Mouse (Mus musculus) A20 (cell line): ENCODE data around the gene Map3k13.

ENCODE experiments used
- DNase-seq: peaks from one replicate; pipeline ENCODE4 v3.0.0-alpha.2; 2011; ENCODE audit warnings: low read depth, low spot score

Gene Map3k13

GRCm38 (mm10) chr16:21793875-21794696 lies at the start of gene Map3k13:
Gene Map3k13, plus strand, starts transcription at chr16:21794346.
- DNase-seq, result peak; percentile 98

GRCm38 (mm10) chr16:21758447-21758846 lies 35.7 kb upstream of the Map3k13 start:
- DNase-seq, result no peak

- DNase-seq, result peak; percentile 42
Measured at GRCm38 (mm10) chr16:21768255-21768654, 25.9 kb upstream of the Map3k13 start.

- DNase-seq, result peak; percentile 53
Measured at GRCm38 (mm10) chr16:21769667-21770066, 24.5 kb upstream of the Map3k13 start.

- no peak for DNase-seq
Measured at GRCm38 (mm10) chr16:21774725-21775124, 19.4 kb upstream of the Map3k13 start.

GRCm38 (mm10) chr16:21778293-21778866 lies 15.8 kb upstream of the Map3k13 start:
- DNase-seq, result no peak

- no peak for DNase-seq
Measured at GRCm38 (mm10) chr16:21779149-21779548, 15.0 kb upstream of the Map3k13 start.

GRCm38 (mm10) chr16:21781277-21781676 lies 12.9 kb upstream of the Map3k13 start:
- DNase-seq, result peak; percentile 62

GRCm38 (mm10) chr16:21781895-21782294 lies 12.3 kb upstream of the Map3k13 start:
- DNase-seq, result no peak

GRCm38 (mm10) chr16:21782807-21783206 lies 11.3 kb upstream of the Map3k13 start:
- DNase-seq, result no peak

- DNase-seq, result peak; percentile 34
Measured at GRCm38 (mm10) chr16:21785000-21785399, 9.1 kb upstream of the Map3k13 start.

- DNase-seq, result no peak
Measured at GRCm38 (mm10) chr16:21786317-21786716, 7.8 kb upstream of the Map3k13 start.

GRCm38 (mm10) chr16:21787516-21788353 lies 6.4 kb upstream of the Map3k13 start, which contains the start of gene Ehhadh:
Gene Ehhadh, minus strand, starts transcription at chr16:21787807.
- DNase-seq, result peak; percentile 66

GRCm38 (mm10) chr16:21788581-21788980 lies 5.6 kb upstream of the Map3k13 start:
- DNase-seq, result no peak

GRCm38 (mm10) chr16:21789180-21789579 lies 5.0 kb upstream of the Map3k13 start:
- DNase-seq, result no peak

GRCm38 (mm10) chr16:21790469-21790868 lies 3.7 kb upstream of the Map3k13 start:
- DNase-seq, result peak; percentile 47

GRCm38 (mm10) chr16:21791779-21792178 lies 2.4 kb upstream of the Map3k13 start:
- peak; percentile 85 for DNase-seq

- DNase-seq, result peak; percentile 82
Measured at GRCm38 (mm10) chr16:21793080-21793810, 901 bp upstream of the Map3k13 start.

- DNase-seq, result no peak
Measured at GRCm38 (mm10) chr16:21794697-21795045, 525 bp downstream of the Map3k13 start.

GRCm38 (mm10) chr16:21795071-21795470 lies 925 bp downstream of the Map3k13 start:
- DNase-seq, result no peak

- no peak for DNase-seq
Measured at GRCm38 (mm10) chr16:21804258-21804657, 10.1 kb downstream of the Map3k13 start.
